Mouse (Mus musculus): ENCODE measurements around the gene Wnk4.

Wnk4 gene

GRCm38 (mm10) chr11:101276319-101277070, 16.1 kb downstream of the Wnk4 start:
- no peak for DNase-seq (ENCODE audit: low spot score)

- no peak for DNase-seq (ENCODE audit: low spot score)
Observed at GRCm38 (mm10) chr11:101277381-101278222, 17.2 kb downstream of the Wnk4 start.

GRCm38 (mm10) chr11:101278223-101279192, 18.1 kb downstream of the Wnk4 start, which contains the start of the genes Cntd1 and Coa3:
Gene Cntd1 (plus strand): TSS chr11:101279012.
Gene Coa3 (minus strand): TSS chr11:101279114.
- DNase-seq (ENCODE audit: low spot score) = peak; percentile 97

GRCm38 (mm10) chr11:101279193-101279569, 18.8 kb downstream of the Wnk4 start:
- DNase-seq (ENCODE audit: low spot score) = no peak

GRCm38 (mm10) chr11:101280837-101281236, 20.5 kb downstream of the Wnk4 start:
- DNase-seq (ENCODE audit: low spot score) = no peak

- no peak for DNase-seq (ENCODE audit: low spot score)
Observed at GRCm38 (mm10) chr11:101282896-101283295, 22.5 kb downstream of the Wnk4 start.

GRCm38 (mm10) chr11:101283805-101284204, 23.4 kb downstream of the Wnk4 start:
- DNase-seq (ENCODE audit: low spot score) = no peak

GRCm38 (mm10) chr11:101287306-101287705, 26.9 kb downstream of the Wnk4 start:
- DNase-seq (ENCODE audit: low spot score) = no peak

GRCm38 (mm10) chr11:101291231-101291630, 30.9 kb downstream of the Wnk4 start:
- DNase-seq (ENCODE audit: low spot score) = no peak

GRCm38 (mm10) chr11:101295191-101295590, 34.8 kb downstream of the Wnk4 start:
- no peak for DNase-seq (ENCODE audit: low spot score)

GRCm38 (mm10) chr11:101300881-101301280, 40.5 kb downstream of the Wnk4 start:
- DNase-seq (ENCODE audit: low spot score) = no peak

GRCm38 (mm10) chr11:101301299-101302003, 41.1 kb downstream of the Wnk4 start:
- no peak for DNase-seq (ENCODE audit: low spot score)

- DNase-seq (ENCODE audit: low spot score) = peak; percentile 97
Observed at GRCm38 (mm10) chr11:101302004-101302798, 41.8 kb downstream of the Wnk4 start, which contains the start of gene Becn1. Gene Becn1 (minus strand): TSS chr11:101302286.

- no peak for DNase-seq (ENCODE audit: low spot score)
Observed at GRCm38 (mm10) chr11:101307744-101308143, 47.4 kb downstream of the Wnk4 start.

- DNase-seq (ENCODE audit: low spot score) = no peak
Observed at GRCm38 (mm10) chr11:101311083-101311482, 50.7 kb downstream of the Wnk4 start.

- no peak for DNase-seq (ENCODE audit: low spot score)
Observed at GRCm38 (mm10) chr11:101312150-101312549, 51.8 kb downstream of the Wnk4 start.

GRCm38 (mm10) chr11:101314567-101314966, 54.2 kb downstream of the Wnk4 start:
- DNase-seq (ENCODE audit: low spot score) = no peak

- no peak for DNase-seq (ENCODE audit: low spot score)
Observed at GRCm38 (mm10) chr11:101315082-101315650, 54.8 kb downstream of the Wnk4 start.

- DNase-seq (ENCODE audit: low spot score) = peak; percentile 95
Observed at GRCm38 (mm10) chr11:101315665-101316500, 55.5 kb downstream of the Wnk4 start, which contains the start of gene Psme3. Gene Psme3 (plus strand): TSS chr11:101316213.
